Mouse (Mus musculus): ENCODE data around the gene Ggps1. TPM values are rescaled to one million over a fixed set of nuclear protein-coding genes. Genes with fewer than 3 reads are reported as not detected.

Ggps1 gene
- polyA plus RNA-seq, 1 experiment: 0.13 TPM

- no peaks in the 10 kb centered on the region for H3K27me3 ChIP-seq (ENCODE audit: control insufficient read depth)
- H3K9me3 ChIP-seq (ENCODE audit: control insufficient read depth, low read length): no peaks in the 10 kb centered on the region
- TF ChIP-seq GATA1 (IDR thresholded peaks at IDR 0.05; ENCODE audit: low read length): no peak
- no peak for TF ChIP-seq TAL1 (IDR thresholded peaks at IDR 0.05; ENCODE audit: low read length)
- H3K36me3 ChIP-seq (ENCODE audit: control insufficient read depth): peaks cover 38% of the 10 kb centered on the region
- peaks cover 49% of the 10 kb centered on the region for H3K4me1 ChIP-seq (ENCODE audit: control insufficient read depth)
- H3K4me3 ChIP-seq (replicated peaks): peak overlapping the region; percentile 89
Observed at GRCm38 (mm10) chr13:14065701-14066100, 2.4 kb upstream of the Ggps1 start.

- Histone ChIP-seq H3K36me3 (ENCODE audit: control insufficient read depth) (peaks cover 42% of the 10 kb centered on the region), H3K4me1 (ENCODE audit: control insufficient read depth) (peaks cover 49% of the 10 kb centered on the region), H3K9me3 (ENCODE audit: control insufficient read depth, low read length) (no peaks in the 10 kb centered on the region), H3K27me3 (ENCODE audit: control insufficient read depth) (no peaks in the 10 kb centered on the region), H3K4me3 (replicated peaks) (peak overlapping the region; percentile 89)
- TF ChIP-seq TAL1 (IDR thresholded peaks at IDR 0.05; ENCODE audit: low read length): no peak
- TF ChIP-seq GATA1 (IDR thresholded peaks at IDR 0.05; ENCODE audit: low read length): no peak
Observed at GRCm38 (mm10) chr13:14065028-14065380, 1.7 kb upstream of the Ggps1 start.

GRCm38 (mm10) chr13:14064341-14065027 is 1.2 kb upstream of the Ggps1 start:
- H3K27me3 ChIP-seq (ENCODE audit: control insufficient read depth): no peaks in the 10 kb centered on the region
- TF ChIP-seq TAL1 (IDR thresholded peaks at IDR 0.05; ENCODE audit: low read length): no peak
- no peak for TF ChIP-seq GATA1 (IDR thresholded peaks at IDR 0.05; ENCODE audit: low read length)
- H3K4me3 ChIP-seq (replicated peaks): peak overlapping the region; percentile 89
- H3K9me3 ChIP-seq (ENCODE audit: control insufficient read depth, low read length): no peaks in the 10 kb centered on the region
- peaks cover 41% of the 10 kb centered on the region for H3K36me3 ChIP-seq (ENCODE audit: control insufficient read depth)
- peaks cover 46% of the 10 kb centered on the region for H3K4me1 ChIP-seq (ENCODE audit: control insufficient read depth)

GRCm38 (mm10) chr13:14063942-14064271 is 619 bp upstream of the Ggps1 start:
- H3K36me3 ChIP-seq (ENCODE audit: control insufficient read depth): peaks cover 43% of the 10 kb centered on the region
- TF ChIP-seq TAL1 (IDR thresholded peaks at IDR 0.05; ENCODE audit: low read length) (no peak), GATA1 (IDR thresholded peaks at IDR 0.05; ENCODE audit: low read length) (no peak)
- H3K9me3 ChIP-seq (ENCODE audit: control insufficient read depth, low read length): no peaks in the 10 kb centered on the region
- H3K4me1 ChIP-seq (ENCODE audit: control insufficient read depth): peaks cover 46% of the 10 kb centered on the region
- no peaks in the 10 kb centered on the region for H3K27me3 ChIP-seq (ENCODE audit: control insufficient read depth)
- H3K4me3 ChIP-seq (replicated peaks): peak overlapping the region; percentile 89

- TF ChIP-seq TAL1 (IDR thresholded peaks at IDR 0.05; ENCODE audit: low read length) (no peak), GATA1 (IDR thresholded peaks at IDR 0.05; ENCODE audit: low read length) (no peak)
- H3K9me3 ChIP-seq (ENCODE audit: control insufficient read depth, low read length): no peaks in the 10 kb centered on the region
- peaks cover 35% of the 10 kb centered on the region for H3K36me3 ChIP-seq (ENCODE audit: control insufficient read depth)
- no peaks in the 10 kb centered on the region for H3K27me3 ChIP-seq (ENCODE audit: control insufficient read depth)
- peak overlapping the region; percentile 89 for H3K4me3 ChIP-seq (replicated peaks)
- peaks cover 41% of the 10 kb centered on the region for H3K4me1 ChIP-seq (ENCODE audit: control insufficient read depth)
Observed at GRCm38 (mm10) chr13:14062209-14063012, 877 bp downstream of the Ggps1 start.

- Histone ChIP-seq H3K4me3 (replicated peaks) (no peak overlapping the region), H3K27me3 (ENCODE audit: control insufficient read depth) (no peaks in the 10 kb centered on the region), H3K9me3 (ENCODE audit: control insufficient read depth, low read length) (no peaks in the 10 kb centered on the region), H3K36me3 (ENCODE audit: control insufficient read depth) (peaks cover 47% of the 10 kb centered on the region), H3K4me1 (ENCODE audit: control insufficient read depth) (peaks cover 24% of the 10 kb centered on the region)
- TF ChIP-seq GATA1 (IDR thresholded peaks at IDR 0.05; ENCODE audit: low read length) (no peak), TAL1 (IDR thresholded peaks at IDR 0.05; ENCODE audit: low read length) (no peak)
Observed at GRCm38 (mm10) chr13:14059582-14059981, 3.7 kb downstream of the Ggps1 start.

GRCm38 (mm10) chr13:14056801-14057200 is 6.5 kb downstream of the Ggps1 start:
- Histone ChIP-seq H3K4me1 (ENCODE audit: control insufficient read depth) (peaks cover 17% of the 10 kb centered on the region), H3K36me3 (ENCODE audit: control insufficient read depth) (peaks cover 75% of the 10 kb centered on the region), H3K27me3 (ENCODE audit: control insufficient read depth) (no peaks in the 10 kb centered on the region), H3K4me3 (replicated peaks) (no peak overlapping the region), H3K9me3 (ENCODE audit: control insufficient read depth, low read length) (no peaks in the 10 kb centered on the region)
- TF ChIP-seq GATA1 (IDR thresholded peaks at IDR 0.05; ENCODE audit: low read length) (no peak), TAL1 (IDR thresholded peaks at IDR 0.05; ENCODE audit: low read length) (no peak)

GRCm38 (mm10) chr13:14049878-14050277 is 13.4 kb downstream of the Ggps1 start:
- no peaks in the 10 kb centered on the region for H3K9me3 ChIP-seq (ENCODE audit: control insufficient read depth, low read length)
- no peaks in the 10 kb centered on the region for H3K4me1 ChIP-seq (ENCODE audit: control insufficient read depth)
- no peak for TF ChIP-seq TAL1 (IDR thresholded peaks at IDR 0.05; ENCODE audit: low read length)
- TF ChIP-seq GATA1 (IDR thresholded peaks at IDR 0.05; ENCODE audit: low read length): no peak
- H3K27me3 ChIP-seq (ENCODE audit: control insufficient read depth): no peaks in the 10 kb centered on the region
- peaks cover 72% of the 10 kb centered on the region for H3K36me3 ChIP-seq (ENCODE audit: control insufficient read depth)
- no peak overlapping the region for H3K4me3 ChIP-seq (replicated peaks)

- H3K4me3 ChIP-seq (replicated peaks): no peak overlapping the region
- TF ChIP-seq GATA1 (IDR thresholded peaks at IDR 0.05; ENCODE audit: low read length) (no peak), TAL1 (IDR thresholded peaks at IDR 0.05; ENCODE audit: low read length) (no peak)
Observed at GRCm38 (mm10) chr13:14044521-14044920, 18.8 kb downstream of the Ggps1 start.

More at GRCm38 (mm10) chr13:14044521-14044920, 18.8 kb downstream of the Ggps1 start:
- Histone ChIP-seq H3K27me3 (ENCODE audit: control insufficient read depth) (no peaks in the 10 kb centered on the region), H3K9me3 (ENCODE audit: control insufficient read depth, low read length) (no peaks in the 10 kb centered on the region), H3K36me3 (ENCODE audit: control insufficient read depth) (peaks cover 22% of the 10 kb centered on the region), H3K4me1 (ENCODE audit: control insufficient read depth) (peaks cover 16% of the 10 kb centered on the region)
